Mouse (Mus musculus) myocyte (in vitro differentiated cells): ENCODE results near the gene Acbd3.

ENCODE experiments used
- MAX ChIP-seq: IDR thresholded peaks from one replicate; pipeline ENCODE4 v1.6.1; 2011; ENCODE audit warnings: low read depth, mild to moderate bottlenecking, control low read depth
- MYOG ChIP-seq, 3 experiments: IDR thresholded peaks; one replicate each; pipeline ENCODE4 v1.6.1; 2011; ENCODE audit warnings: control low read depth in 2 of 3, low read depth in 2 of 3, mild to moderate bottlenecking in 2 of 3; ENCODE audit not compliant: insufficient read length in 2 of 3, control insufficient read depth in 1 of 3, insufficient read depth in 1 of 3
- POLR2A ChIP-seq: IDR thresholded peaks from one replicate; pipeline ENCODE4 v1.6.1; 2011; ENCODE audit warnings: low read depth, mild to moderate bottlenecking, control low read depth, moderate library complexity; ENCODE audit not compliant: insufficient read length
- POLR2AphosphoS2 ChIP-seq: IDR thresholded peaks from one replicate; pipeline ENCODE4 v1.6.1; 2011; ENCODE audit warnings: low read depth, control low read depth; ENCODE audit not compliant: insufficient read length

DNA sequence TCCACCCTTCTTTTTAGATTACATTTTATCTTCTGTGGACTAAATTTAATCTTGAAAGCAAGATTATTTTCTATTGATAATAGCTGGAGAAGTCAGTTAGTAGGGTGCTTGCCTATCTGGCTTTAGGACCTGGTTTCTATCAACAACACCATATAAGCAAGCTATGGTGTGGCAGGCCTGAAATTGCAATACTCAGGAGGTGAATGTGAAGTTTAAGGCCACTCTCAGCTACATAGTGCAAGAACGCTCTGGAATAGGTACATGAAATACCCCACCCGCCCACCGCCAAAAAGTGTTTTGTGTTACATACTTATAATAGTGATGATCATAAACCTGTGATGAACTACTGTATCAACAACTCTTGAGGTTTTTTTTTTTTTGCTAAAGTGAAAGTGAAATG, 3.4 kb downstream of the Acbd3 start:
- no peak for TF ChIP-seq POLR2A
- no peak for TF ChIP-seq MAX
- no peak for TF ChIP-seq POLR2AphosphoS2
- TF ChIP-seq MYOG (IDR thresholded peaks at IDR 0.05; ENCODE audit: control insufficient read depth in 1 of 3, insufficient read depth in 1 of 3, insufficient read length in 2 of 3, low read depth in 2 of 3) = no peak
